Mouse (Mus musculus) limb, embryonic 15.5 days (tissue): ENCODE data around the gene Ngfr. TPM values are rescaled to one million over a fixed set of nuclear protein-coding genes. Genes with fewer than 3 reads are reported as not detected.

Source experiments
- ATAC-seq: fragments of 200-750 bp; cut with Nextera tagmentation; 2 replicates; pipeline ENCODE4 v1.8.0; 2017; ENCODE audit warnings: low read depth, moderate TSS enrichment; ENCODE audit not compliant: insufficient number of reproducible peaks, low FRiP score, low TSS enrichment
- H3K27ac ChIP-seq: fragments of 300-500 bp; sonication (generic); 2 replicates; pipeline ENCODE4 v1.5.1; 2015; ENCODE audit warnings: moderate library complexity, mild to moderate bottlenecking, inconsistent platforms
- H3K27me3 ChIP-seq: fragments of 300-500 bp; sonication (generic); 2 replicates; pipeline ENCODE4 v1.6.1; 2015; ENCODE audit warnings: inconsistent platforms
- H3K36me3 ChIP-seq: fragments of 300-500 bp; sonication (generic); 2 replicates; pipeline ENCODE4 v1.6.1; 2015; ENCODE audit warnings: inconsistent platforms
- H3K4me1 ChIP-seq: fragments of 300-500 bp; sonication (generic); 2 replicates; pipeline ENCODE4 v1.6.1; 2015; ENCODE audit warnings: inconsistent platforms
- H3K4me2 ChIP-seq: fragments of 300-500 bp; sonication (generic); 2 replicates; pipeline ENCODE4 v1.6.1; 2015; ENCODE audit warnings: mild to moderate bottlenecking, inconsistent platforms
- H3K4me3 ChIP-seq: fragments of 300-500 bp; sonication (generic); 2 replicates; pipeline ENCODE4 v1.5.1; 2015; ENCODE audit warnings: mild to moderate bottlenecking, inconsistent platforms
- H3K9ac ChIP-seq: fragments of 300-500 bp; sonication (generic); 2 replicates; pipeline ENCODE4 v1.6.1; 2015; ENCODE audit warnings: inconsistent platforms
- H3K9me3 ChIP-seq: fragments of 300-500 bp; sonication (generic); 2 replicates; pipeline ENCODE4 v1.6.1; 2016; ENCODE audit warnings: inconsistent platforms
- WGBS: fragments of 180-500 bp; shearing (Covaris S2); methylation state at CpG from one replicate; pipeline ENCODE4 v1.1.7; 2015; 5-methylcytosine and 5-hydroxymethylcytosine counted together
- polyA plus RNA-seq: library from polyadenylated mRNA; unstranded; fragments of >200 nt; fragmentation: Nextera tagmentation; extraction: Ambion mirVana; gene quantifications from 2 replicates; pipeline ENCODE4 v1.2.1, GENCODE M21; 2015

The Ngfr gene
- polyA plus RNA-seq: 34.0 and 45.2 TPM in 2 replicates

- H3K4me2 ChIP-seq: peak within 1 kb of the TSS; percentile 76
- peak within 1 kb of the TSS; percentile 48 for H3K4me3 ChIP-seq
- no peaks in the 10 kb centered on the region for H3K9me3 ChIP-seq
- peaks cover 46% of the 10 kb centered on the region for H3K4me1 ChIP-seq
- under 1% methylated on average over 31 of the region's 39 CpGs for WGBS
- no peak within 1 kb of the TSS; the same call in 1 of the 2 replicates for H3K27ac ChIP-seq
- peaks cover 91% of the 10 kb centered on the region for H3K27me3 ChIP-seq
- ATAC-seq: peak; percentile 76
- peak within 1 kb of the TSS; percentile 33 for H3K9ac ChIP-seq
- H3K36me3 ChIP-seq: no peaks in the 10 kb centered on the region
Observed at GRCm38 (mm10) chr11:95587423-95587951, at the start of gene Ngfr. Gene Ngfr, minus strand, starts transcription at chr11:95587735.

- no peak overlapping the region for H3K4me3 ChIP-seq
- H3K9ac ChIP-seq: no peak overlapping the region
- H3K4me1 ChIP-seq: peaks cover 37% of the 10 kb centered on the region
- ATAC-seq: peak; percentile 30; the same call in 1 of the 2 replicates
- H3K27ac ChIP-seq: no peak overlapping the region
- 6% methylated on average over 2 of the region's 2 CpGs for WGBS
- no peaks in the 10 kb centered on the region for H3K9me3 ChIP-seq
- H3K4me2 ChIP-seq: no peak overlapping the region
- no peaks in the 10 kb centered on the region for H3K27me3 ChIP-seq
- H3K36me3 ChIP-seq: no peaks in the 10 kb centered on the region
Observed at GRCm38 (mm10) chr11:95635030-95635429, 47.5 kb upstream of the Ngfr start.

- no peaks in the 10 kb centered on the region for H3K9me3 ChIP-seq
- H3K27me3 ChIP-seq: peaks cover 6% of the 10 kb centered on the region
- no peak overlapping the region for H3K4me3 ChIP-seq
- H3K9ac ChIP-seq: no peak overlapping the region
- WGBS: 68% methylated on average over 2 of the region's 2 CpGs
- ATAC-seq: no peak
- H3K27ac ChIP-seq: no peak overlapping the region
- peaks cover 35% of the 10 kb centered on the region for H3K4me1 ChIP-seq
- H3K36me3 ChIP-seq: no peaks in the 10 kb centered on the region
- H3K4me2 ChIP-seq: no peak overlapping the region
Observed at GRCm38 (mm10) chr11:95633512-95634000, 46.0 kb upstream of the Ngfr start.

GRCm38 (mm10) chr11:95632474-95632873 lies 44.9 kb upstream of the Ngfr start:
- H3K36me3 ChIP-seq: no peaks in the 10 kb centered on the region
- no peak overlapping the region for H3K9ac ChIP-seq
- peaks cover 35% of the 10 kb centered on the region for H3K4me1 ChIP-seq
- no peak overlapping the region for H3K4me2 ChIP-seq
- WGBS: 79% methylated on average over 6 of the region's 6 CpGs
- no peak for ATAC-seq
- H3K27ac ChIP-seq: peak overlapping the region; percentile 63
- H3K4me3 ChIP-seq: no peak overlapping the region
- H3K27me3 ChIP-seq: peaks cover 12% of the 10 kb centered on the region
- H3K9me3 ChIP-seq: no peaks in the 10 kb centered on the region

GRCm38 (mm10) chr11:95631301-95631700 lies 43.8 kb upstream of the Ngfr start:
- no peak overlapping the region for H3K4me2 ChIP-seq
- H3K27me3 ChIP-seq: peaks cover 15% of the 10 kb centered on the region
- peak; percentile 71 for ATAC-seq
- peaks cover 41% of the 10 kb centered on the region for H3K4me1 ChIP-seq
- WGBS: 24% methylated on average over 4 of the region's 4 CpGs
- no peaks in the 10 kb centered on the region for H3K9me3 ChIP-seq
- H3K27ac ChIP-seq: peak overlapping the region; percentile 63
- no peak overlapping the region for H3K9ac ChIP-seq
- no peaks in the 10 kb centered on the region for H3K36me3 ChIP-seq
- H3K4me3 ChIP-seq: no peak overlapping the region

GRCm38 (mm10) chr11:95630558-95630957 lies 43.0 kb upstream of the Ngfr start:
- H3K27ac ChIP-seq: peak overlapping the region; percentile 63; the same call in 1 of the 2 replicates
- H3K27me3 ChIP-seq: peaks cover 15% of the 10 kb centered on the region
- WGBS: 76% methylated on average over 6 of the region's 6 CpGs

GRCm38 (mm10) chr11:95622426-95622825 lies 34.9 kb upstream of the Ngfr start:
- H3K9ac ChIP-seq: no peak overlapping the region

More at GRCm38 (mm10) chr11:95630558-95630957, 43.0 kb upstream of the Ngfr start:
- ATAC-seq: no peak
- H3K4me2 ChIP-seq: no peak overlapping the region
- H3K9me3 ChIP-seq: no peaks in the 10 kb centered on the region
- H3K4me1 ChIP-seq: peaks cover 41% of the 10 kb centered on the region
- H3K4me3 ChIP-seq: no peak overlapping the region
- no peaks in the 10 kb centered on the region for H3K36me3 ChIP-seq
- H3K9ac ChIP-seq: no peak overlapping the region

GRCm38 (mm10) chr11:95621541-95622130 lies 34.1 kb upstream of the Ngfr start:
- Histone ChIP-seq H3K9ac (no peak overlapping the region), H3K4me1 (peaks cover 24% of the 10 kb centered on the region), H3K4me3 (no peak overlapping the region), H3K27me3 (peaks cover 15% of the 10 kb centered on the region; the same call in 1 of the 2 replicates), H3K4me2 (no peak overlapping the region), H3K27ac (no peak overlapping the region), H3K36me3 (no peaks in the 10 kb centered on the region), H3K9me3 (no peaks in the 10 kb centered on the region)
- ATAC-seq: no peak
- WGBS: 38% methylated on average over 9 of the region's 9 CpGs

More at GRCm38 (mm10) chr11:95622426-95622825, 34.9 kb upstream of the Ngfr start:
- Histone ChIP-seq H3K27me3 (peaks cover 15% of the 10 kb centered on the region), H3K36me3 (no peaks in the 10 kb centered on the region), H3K9me3 (no peaks in the 10 kb centered on the region), H3K4me3 (no peak overlapping the region), H3K27ac (no peak overlapping the region), H3K4me2 (no peak overlapping the region), H3K4me1 (peaks cover 30% of the 10 kb centered on the region)
- WGBS: 21% methylated on average over 8 of the region's 8 CpGs
- ATAC-seq: no peak

- no peak for ATAC-seq
- Histone ChIP-seq H3K27me3 (peaks cover 15% of the 10 kb centered on the region; the same call in 1 of the 2 replicates), H3K27ac (no peak overlapping the region)
Observed at GRCm38 (mm10) chr11:95621010-95621409, 33.5 kb upstream of the Ngfr start.

GRCm38 (mm10) chr11:95619886-95620444 lies 32.4 kb upstream of the Ngfr start:
- WGBS: 79% methylated on average over 5 of the region's 5 CpGs
- no peaks in the 10 kb centered on the region for H3K9me3 ChIP-seq
- no peak overlapping the region for H3K4me2 ChIP-seq
- H3K27me3 ChIP-seq: peaks cover 15% of the 10 kb centered on the region; the same call in 1 of the 2 replicates
- H3K36me3 ChIP-seq: no peaks in the 10 kb centered on the region
- no peak overlapping the region for H3K27ac ChIP-seq
- H3K4me3 ChIP-seq: no peak overlapping the region
- peaks cover 26% of the 10 kb centered on the region for H3K4me1 ChIP-seq
- no peak overlapping the region for H3K9ac ChIP-seq
- no peak for ATAC-seq

More at GRCm38 (mm10) chr11:95621010-95621409, 33.5 kb upstream of the Ngfr start:
- H3K4me1 ChIP-seq: peaks cover 24% of the 10 kb centered on the region
- no peaks in the 10 kb centered on the region for H3K36me3 ChIP-seq
- H3K9ac ChIP-seq: no peak overlapping the region
- no peak overlapping the region for H3K4me2 ChIP-seq
- H3K4me3 ChIP-seq: no peak overlapping the region
- 41% methylated on average over 4 of the region's 4 CpGs for WGBS
- no peaks in the 10 kb centered on the region for H3K9me3 ChIP-seq

GRCm38 (mm10) chr11:95619081-95619480 lies 31.5 kb upstream of the Ngfr start:
- Histone ChIP-seq H3K4me2 (no peak overlapping the region), H3K4me3 (no peak overlapping the region), H3K27me3 (peaks cover 12% of the 10 kb centered on the region; the same call in 1 of the 2 replicates), H3K4me1 (peaks cover 30% of the 10 kb centered on the region), H3K9ac (no peak overlapping the region), H3K36me3 (no peaks in the 10 kb centered on the region), H3K27ac (no peak overlapping the region), H3K9me3 (no peaks in the 10 kb centered on the region)
- no peak for ATAC-seq
- WGBS: 64% methylated on average over 3 of the region's 3 CpGs
